Mouse (Mus musculus) liver, postnatal 0 days (tissue): Measurements from ENCODE around the gene Gadl1.

Source experiments
- CTCF ChIP-seq: sonication (generic); IDR thresholded peaks from 2 replicates; pipeline ENCODE4 v1.5.1; 2016; ENCODE audit warnings: antibody characterized with exemption, low read depth
- EP300 ChIP-seq: IDR thresholded peaks from 2 replicates; pipeline ENCODE4 v1.6.1; 2016; ENCODE audit warnings: antibody characterized with exemption, low read depth, mild to moderate bottlenecking

DNA sequence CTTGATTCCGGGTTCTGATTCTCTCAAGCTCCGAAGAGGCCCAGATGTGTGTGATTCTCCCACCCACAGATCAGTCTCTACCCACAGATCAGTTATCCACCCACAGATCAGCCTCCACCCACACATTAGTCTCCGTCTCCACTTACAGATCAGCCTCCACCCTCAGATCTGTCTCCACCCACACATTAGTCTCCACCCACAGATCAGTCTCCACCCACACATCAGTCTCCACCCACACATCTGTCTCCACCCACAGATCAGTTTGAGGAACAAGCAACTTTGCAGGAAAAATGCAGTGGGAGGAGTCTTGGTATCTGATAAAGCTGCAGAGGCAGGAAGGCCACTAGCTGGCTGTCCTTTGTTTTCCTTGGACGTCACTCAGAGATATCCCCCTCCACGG is 46.5 kb upstream of the Gadl1 start:
- no peak for TF ChIP-seq EP300
- TF ChIP-seq CTCF = no peak
